Mouse (Mus musculus) hindbrain, embryonic 14.5 days (tissue): ENCODE results near the gene Ube2v1. TPM values are rescaled to one million over a fixed set of nuclear protein-coding genes. Genes with fewer than 3 reads are reported as not detected.

Source experiments
- ATAC-seq: fragments of 200-750 bp; cut with Nextera tagmentation; 2 replicates; pipeline ENCODE4 v1.8.0; 2017; ENCODE audit warnings: moderate number of reproducible peaks, mild to moderate bottlenecking, moderate TSS enrichment, moderate library complexity; ENCODE audit not compliant: low FRiP score
- DNase-seq: peaks from one replicate; pipeline ENCODE4 v3.0.0-alpha.2; 2015; ENCODE audit warnings: low spot score
- H3K27ac ChIP-seq: fragments of 300-500 bp; sonication (generic); 2 replicates; pipeline ENCODE4 v1.5.1; 2014; ENCODE audit warnings: mild to moderate bottlenecking, moderate library complexity
- H3K27me3 ChIP-seq: fragments of 300-500 bp; sonication (generic); 2 replicates; pipeline ENCODE4 v1.6.1; 2014; ENCODE audit warnings: mild to moderate bottlenecking, low read length, mixed read lengths; ENCODE audit not compliant: control insufficient read depth, insufficient read depth
- H3K36me3 ChIP-seq: fragments of 300-500 bp; sonication (generic); replicated peaks from 2 replicates; pipeline ENCODE4 v1.6.1; 2014; ENCODE audit not compliant: control insufficient read depth, insufficient read depth
- H3K4me1 ChIP-seq: fragments of 300-500 bp; sonication (generic); replicated peaks from 2 replicates; pipeline ENCODE4 v1.6.1; 2014; ENCODE audit warnings: antibody characterized with exemption, low read length, mixed read lengths; ENCODE audit not compliant: control insufficient read depth, insufficient read depth
- H3K4me2 ChIP-seq: fragments of 300-500 bp; sonication (generic); replicated peaks from 2 replicates; pipeline ENCODE4 v1.6.1; 2014; ENCODE audit warnings: mild to moderate bottlenecking, moderate library complexity
- H3K4me3 ChIP-seq: fragments of 300-500 bp; sonication (generic); replicated peaks from 2 replicates; pipeline ENCODE4 v1.5.1; 2014; ENCODE audit warnings: mild to moderate bottlenecking, low read length
- H3K9ac ChIP-seq: fragments of 300-500 bp; sonication (generic); 2 replicates; pipeline ENCODE4 v1.6.1; 2014
- H3K9me3 ChIP-seq: fragments of 300-500 bp; sonication (generic); 2 replicates; pipeline ENCODE4 v1.6.1; 2016; ENCODE audit warnings: low read length; ENCODE audit not compliant: control insufficient read depth
- WGBS: fragments of 180-500 bp; shearing (Covaris S2); extraction: QIAGEN DNeasy Blood & Tissue Kit; methylation state at CpG from one replicate; pipeline ENCODE4 v1.1.7; 2014; 5-methylcytosine and 5-hydroxymethylcytosine counted together
- microRNA-seq: library from miRNA; unstranded; fragments of <30 nt; microRNA quantifications from one replicate; pipeline ENCODE4, GENCODE M21; 2016
- polyA plus RNA-seq: library from polyadenylated mRNA; unstranded; fragments of >200 nt; fragmentation: Nextera tagmentation; extraction: Ambion mirVana; gene quantifications from 2 replicates; pipeline ENCODE4 v1.2.1, GENCODE M21; 2014

Gene Ube2v1
- polyA plus RNA-seq, 1 experiment from 2014 or later: 302 TPM

- Histone ChIP-seq H3K4me1 (peaks cover 18% of the 10 kb centered on the region), H3K27me3 (no peaks in the 10 kb centered on the region; the same call in 1 of the 2 replicates), H3K9me3 (no peaks in the 10 kb centered on the region), H3K36me3 (no peaks in the 10 kb centered on the region), H3K4me2 (no peak overlapping the region), H3K4me3 (no peak overlapping the region), H3K27ac (no peak overlapping the region), H3K9ac (no peak overlapping the region)
- ATAC-seq (no peak), DNase-seq (no peak)
- 76% methylated on average over 13 of the region's 13 CpGs for WGBS
Measured at GRCm38 (mm10) chr2:167564551-167565311, 67.2 kb downstream of the Ube2v1 start.

- H3K27ac ChIP-seq: no peak overlapping the region
- no peak overlapping the region for H3K4me3 ChIP-seq
- no peak overlapping the region for H3K4me2 ChIP-seq
- DNase-seq (no peak), ATAC-seq (no peak)
- H3K9me3 ChIP-seq: no peaks in the 10 kb centered on the region
- H3K9ac ChIP-seq: no peak overlapping the region
- 48% methylated on average over 12 of the region's 12 CpGs for WGBS
- H3K4me1 ChIP-seq: peaks cover 23% of the 10 kb centered on the region
- no peaks in the 10 kb centered on the region for H3K36me3 ChIP-seq
- no peaks in the 10 kb centered on the region; the same call in 1 of the 2 replicates for H3K27me3 ChIP-seq
Measured at GRCm38 (mm10) chr2:167563703-167564102, 68.2 kb downstream of the Ube2v1 start.

GRCm38 (mm10) chr2:167563035-167563434 is 68.9 kb downstream of the Ube2v1 start:
- H3K4me3 ChIP-seq: no peak overlapping the region
- no peak overlapping the region for H3K27ac ChIP-seq
- H3K36me3 ChIP-seq: no peaks in the 10 kb centered on the region
- no peak for ATAC-seq
- H3K4me1 ChIP-seq: peaks cover 23% of the 10 kb centered on the region
- no peaks in the 10 kb centered on the region; the same call in 1 of the 2 replicates for H3K27me3 ChIP-seq
- H3K9me3 ChIP-seq: no peaks in the 10 kb centered on the region
- no peak overlapping the region for H3K9ac ChIP-seq
- WGBS: 78% methylated on average over 5 of the region's 5 CpGs
- DNase-seq: no peak
- no peak overlapping the region for H3K4me2 ChIP-seq

- H3K9me3 ChIP-seq: no peaks in the 10 kb centered on the region
- DNase-seq (no peak), ATAC-seq (no peak)
- no peak overlapping the region for H3K4me2 ChIP-seq
- H3K27me3 ChIP-seq: no peaks in the 10 kb centered on the region; the same call in 1 of the 2 replicates
- H3K4me3 ChIP-seq: no peak overlapping the region
- no peaks in the 10 kb centered on the region for H3K36me3 ChIP-seq
- 43% methylated on average over 8 of the region's 8 CpGs for WGBS
- no peak overlapping the region for H3K27ac ChIP-seq
- no peak overlapping the region; the same call in 1 of the 2 replicates for H3K9ac ChIP-seq
- peaks cover 23% of the 10 kb centered on the region for H3K4me1 ChIP-seq
Measured at GRCm38 (mm10) chr2:167562101-167562500, 69.8 kb downstream of the Ube2v1 start.

GRCm38 (mm10) chr2:167559413-167559812 is 72.5 kb downstream of the Ube2v1 start:
- H3K4me2 ChIP-seq: peak overlapping the region; percentile 42
- H3K4me1 ChIP-seq: 0 out of 2 replicates have a peak, but pooled peaks cover 14% of the 10 kb centered on the region
- H3K9me3 ChIP-seq: no peaks in the 10 kb centered on the region
- no peak overlapping the region for H3K27ac ChIP-seq
- no peaks in the 10 kb centered on the region for H3K36me3 ChIP-seq
- peak overlapping the region; percentile 51 for H3K9ac ChIP-seq
- 8% methylated on average over 26 of the region's 27 CpGs for WGBS
- DNase-seq (no peak), ATAC-seq (no peak)
- H3K4me3 ChIP-seq: no peak overlapping the region; the same call in 1 of the 2 replicates
- no peaks in the 10 kb centered on the region; the same call in 1 of the 2 replicates for H3K27me3 ChIP-seq

Small RNA genes within 50 kb of the gene (microRNA-seq; reads per million reads assigned to microRNA genes)
- not detected for gene Gm22355

Other genes with a start within 250 kb of the Ube2v1 start
- 17.9 and 22.6 TPM in 2 replicates for gene Slc9a8, start 210.4 kb downstream of the Ube2v1 start, polyA plus RNA-seq
- 110 and 115 TPM in 2 replicates for gene Rnf114, start 139.4 kb downstream of the Ube2v1 start, polyA plus RNA-seq
- gene Spata2, start 139.2 kb downstream of the Ube2v1 start, polyA plus RNA-seq: 27.3 and 29.6 TPM in 2 replicates
- 5.5 and 7.5 TPM in 2 replicates for gene Snai1, start 93.9 kb downstream of the Ube2v1 start, polyA plus RNA-seq
- gene Gm20431, start 29.4 kb upstream of the Ube2v1 start, polyA plus RNA-seq: 15.5 and 19.8 TPM in 2 replicates
- gene Cebpb, start 56.8 kb upstream of the Ube2v1 start, polyA plus RNA-seq: 3.5 and 3.6 TPM in 2 replicates
- gene Tmem189, start 57.7 kb upstream of the Ube2v1 start, polyA plus RNA-seq: 33.9 and 37.5 TPM in 2 replicates